Mouse (Mus musculus) brain, embryonic 18.5 days (tissue): ENCODE measurements around the gene Ubap1l.
"Not testable (repeated sequence)": the region's sequence is repeated elsewhere in the genome, so short reads cannot be mapped to it uniquely, and the experiment has no call there.

Source experiments
- DNase-seq: peaks from one replicate; pipeline ENCODE4 v3.0.0-alpha.2; 2012; ENCODE audit warnings: low read depth, low spot score

Ubap1l gene

GRCm38 (mm10) chr9:65360641-65361448 lies at the start of gene Ubap1l:
Gene Ubap1l, plus strand, starts transcription at chr9:65361041.
- no peak for DNase-seq

GRCm38 (mm10) chr9:65312669-65313357 lies 48.0 kb upstream of the Ubap1l start:
- no peak for DNase-seq

- no peak for DNase-seq
These were observed 47.0 kb upstream of the Ubap1l start for GRCm38 (mm10) chr9:65313846-65314245.

- no peak for DNase-seq
These were observed 38.5 kb upstream of the Ubap1l start for GRCm38 (mm10) chr9:65322255-65322900.

- DNase-seq = no peak
These were observed 34.9 kb upstream of the Ubap1l start for GRCm38 (mm10) chr9:65325971-65326370.

GRCm38 (mm10) chr9:65327371-65327770 lies 33.5 kb upstream of the Ubap1l start:
- DNase-seq = no peak

GRCm38 (mm10) chr9:65333958-65334357 lies 26.9 kb upstream of the Ubap1l start:
- DNase-seq = no peak

GRCm38 (mm10) chr9:65339146-65339545 lies 21.7 kb upstream of the Ubap1l start:
- no peak for DNase-seq

GRCm38 (mm10) chr9:65340414-65340813 lies 20.4 kb upstream of the Ubap1l start:
- DNase-seq = no peak

- not testable (repeated sequence) for DNase-seq
These were observed 15.4 kb upstream of the Ubap1l start for GRCm38 (mm10) chr9:65345439-65345838.

- peak; percentile 94 for DNase-seq
These were observed 14.9 kb upstream of the Ubap1l start, which contains the start of gene Pdcd7 for GRCm38 (mm10) chr9:65345854-65346475. Gene Pdcd7, plus strand, starts transcription at chr9:65346104.

GRCm38 (mm10) chr9:65346476-65347111 lies 14.2 kb upstream of the Ubap1l start:
- DNase-seq = no peak

- no peak for DNase-seq
These were observed 13.6 kb upstream of the Ubap1l start for GRCm38 (mm10) chr9:65347112-65347850.

GRCm38 (mm10) chr9:65353251-65353650 lies 7.6 kb upstream of the Ubap1l start:
- no peak for DNase-seq

- no peak for DNase-seq
These were observed 4.3 kb upstream of the Ubap1l start for GRCm38 (mm10) chr9:65356561-65356960.

GRCm38 (mm10) chr9:65356971-65357370 lies 3.9 kb upstream of the Ubap1l start:
- DNase-seq = no peak

GRCm38 (mm10) chr9:65358956-65359480 lies 1.8 kb upstream of the Ubap1l start:
- no peak for DNase-seq

GRCm38 (mm10) chr9:65363684-65364083 lies 2.8 kb downstream of the Ubap1l start:
- DNase-seq = no peak

- DNase-seq = no peak
These were observed 4.9 kb downstream of the Ubap1l start for GRCm38 (mm10) chr9:65365721-65366120.

GRCm38 (mm10) chr9:65371756-65372155 lies 10.9 kb downstream of the Ubap1l start:
- no peak for DNase-seq
